Mouse (Mus musculus) liver, embryonic 12.5 days (tissue): ENCODE data around the gene Cldn22. TPM values are rescaled to one million over a fixed set of nuclear protein-coding genes. Genes with fewer than 3 reads are reported as not detected.
"Not testable (repeated sequence)": the region's sequence is repeated elsewhere in the genome, so short reads cannot be mapped to it uniquely, and the experiment has no call there.

Experiments used
- ATAC-seq: fragments of 200-750 bp; cut with Nextera tagmentation; 2 replicates; pipeline ENCODE4 v1.8.0; 2017; ENCODE audit warnings: moderate number of reproducible peaks, mild to moderate bottlenecking, moderate library complexity
- H3K27ac ChIP-seq: fragments of 300-500 bp; sonication (generic); 2 replicates; pipeline ENCODE4 v1.5.1; 2016; ENCODE audit warnings: mild to moderate bottlenecking
- H3K27me3 ChIP-seq: fragments of 300-500 bp; sonication (generic); replicated peaks from 2 replicates; pipeline ENCODE4 v1.6.1; 2016; ENCODE audit warnings: mild to moderate bottlenecking, moderate library complexity
- H3K36me3 ChIP-seq: fragments of 300-500 bp; sonication (generic); 2 replicates; pipeline ENCODE4 v1.6.1; 2016; ENCODE audit warnings: mild to moderate bottlenecking, moderate library complexity
- H3K4me1 ChIP-seq: fragments of 300-500 bp; sonication (generic); 2 replicates; pipeline ENCODE4 v1.6.1; 2016
- H3K4me2 ChIP-seq: fragments of 300-500 bp; sonication (generic); 2 replicates; pipeline ENCODE4 v1.6.1; 2016; ENCODE audit warnings: mild to moderate bottlenecking, moderate library complexity
- H3K4me3 ChIP-seq: fragments of 300-500 bp; sonication (generic); 2 replicates; pipeline ENCODE4 v1.5.1; 2016; ENCODE audit warnings: mild to moderate bottlenecking, moderate library complexity
- H3K9ac ChIP-seq: fragments of 300-500 bp; sonication (generic); 2 replicates; pipeline ENCODE4 v1.6.1; 2016; ENCODE audit warnings: mild to moderate bottlenecking, moderate library complexity
- H3K9me3 ChIP-seq: fragments of 300-500 bp; sonication (generic); replicated peaks from 2 replicates; pipeline ENCODE4 v1.6.1; 2016; ENCODE audit warnings: mild to moderate bottlenecking, moderate library complexity
- WGBS: fragments of 180-500 bp; shearing (Covaris S2); methylation state at CpG from one replicate; pipeline ENCODE4 v1.1.7; 2016; ENCODE audit not compliant: insufficient replicate concordance; 5-methylcytosine and 5-hydroxymethylcytosine counted together
- polyA plus RNA-seq: library from polyadenylated mRNA; unstranded; fragments of >200 nt; fragmentation: Nextera tagmentation; extraction: Ambion mirVana; gene quantifications from 2 replicates; pipeline ENCODE4 v1.2.1, GENCODE M21; 2016

The Cldn22 gene
- polyA plus RNA-seq, 1 experiment from 2014 or later = not detected

GRCm38 (mm10) chr8:47809970-47810665 is 14.2 kb upstream of the Cldn22 start:
- Histone ChIP-seq H3K9ac (no peak overlapping the region), H3K27me3 (no peaks in the 10 kb centered on the region), H3K27ac (no peak overlapping the region), H3K4me1 (no peaks in the 10 kb centered on the region), H3K9me3 (no peaks in the 10 kb centered on the region), H3K4me2 (no peak overlapping the region), H3K4me3 (no peak overlapping the region), H3K36me3 (no peaks in the 10 kb centered on the region)
- no peak for ATAC-seq
- WGBS = 70% methylated on average over 14 of the region's 14 CpGs

- WGBS = 64% methylated on average over 7 of the region's 7 CpGs
- Histone ChIP-seq H3K4me2 (no peak overlapping the region), H3K36me3 (no peaks in the 10 kb centered on the region), H3K4me1 (no peaks in the 10 kb centered on the region), H3K9ac (no peak overlapping the region), H3K27ac (no peak overlapping the region), H3K4me3 (no peak overlapping the region), H3K27me3 (no peaks in the 10 kb centered on the region), H3K9me3 (no peaks in the 10 kb centered on the region)
- ATAC-seq = no peak
Observed at GRCm38 (mm10) chr8:47810666-47811015, 13.6 kb upstream of the Cldn22 start.

GRCm38 (mm10) chr8:47811221-47811620 is 13.1 kb upstream of the Cldn22 start:
- Histone ChIP-seq H3K36me3 (no peaks in the 10 kb centered on the region), H3K4me1 (no peaks in the 10 kb centered on the region), H3K4me3 (no peak overlapping the region), H3K9ac (no peak overlapping the region), H3K9me3 (no peaks in the 10 kb centered on the region), H3K27me3 (no peaks in the 10 kb centered on the region), H3K27ac (no peak overlapping the region), H3K4me2 (no peak overlapping the region)
- WGBS = 76% methylated on average over 12 of the region's 12 CpGs
- no peak for ATAC-seq

- no peak overlapping the region for H3K9ac ChIP-seq
- 74% methylated on average over 8 of the region's 8 CpGs for WGBS
- no peak overlapping the region for H3K4me3 ChIP-seq
- ATAC-seq = no peak
- no peaks in the 10 kb centered on the region for H3K9me3 ChIP-seq
- no peaks in the 10 kb centered on the region for H3K4me1 ChIP-seq
- no peaks in the 10 kb centered on the region for H3K27me3 ChIP-seq
- H3K4me2 ChIP-seq = no peak overlapping the region
- H3K27ac ChIP-seq = no peak overlapping the region
- H3K36me3 ChIP-seq = no peaks in the 10 kb centered on the region
Observed at GRCm38 (mm10) chr8:47819034-47819433, 5.2 kb upstream of the Cldn22 start.

- H3K27ac ChIP-seq = no peak overlapping the region
- no peak overlapping the region for H3K4me2 ChIP-seq
- no peak overlapping the region for H3K9ac ChIP-seq
- no peaks in the 10 kb centered on the region for H3K9me3 ChIP-seq
- no peaks in the 10 kb centered on the region for H3K4me1 ChIP-seq
- H3K36me3 ChIP-seq = no peaks in the 10 kb centered on the region
- WGBS = 74% methylated on average over 20 of the region's 20 CpGs
- ATAC-seq = no peak
- no peaks in the 10 kb centered on the region for H3K27me3 ChIP-seq
- H3K4me3 ChIP-seq = no peak overlapping the region
Observed at GRCm38 (mm10) chr8:47820914-47821772, 3.1 kb upstream of the Cldn22 start.

GRCm38 (mm10) chr8:47821843-47822242 is 2.4 kb upstream of the Cldn22 start, which contains the start of gene Cldn24:
Gene Cldn24 (plus strand): TSS chr8:47822143.
- no peaks in the 10 kb centered on the region for H3K9me3 ChIP-seq
- H3K4me3 ChIP-seq = no peak within 1 kb of the TSS
- WGBS = 71% methylated on average over 6 of the region's 6 CpGs
- ATAC-seq = no peak
- H3K27ac ChIP-seq = no peak within 1 kb of the TSS
- no peak within 1 kb of the TSS for H3K4me2 ChIP-seq
- no peaks in the 10 kb centered on the region for H3K27me3 ChIP-seq
- H3K4me1 ChIP-seq = no peaks in the 10 kb centered on the region
- H3K36me3 ChIP-seq = no peaks in the 10 kb centered on the region
- no peak within 1 kb of the TSS for H3K9ac ChIP-seq

- WGBS = 67% methylated on average over 7 of the region's 9 CpGs
- H3K4me1 ChIP-seq, H3K9ac ChIP-seq, H3K27ac ChIP-seq, H3K36me3 ChIP-seq, H3K9me3 ChIP-seq, H3K4me2 ChIP-seq, H3K4me3 ChIP-seq, H3K27me3 ChIP-seq, ATAC-seq: not testable (repeated sequence)
Observed at GRCm38 (mm10) chr8:47822541-47822940, 1.7 kb upstream of the Cldn22 start.

- Histone ChIP-seq H3K36me3 (no peaks in the 10 kb centered on the region), H3K27me3 (no peaks in the 10 kb centered on the region), H3K4me1 (no peaks in the 10 kb centered on the region), H3K4me2 (no peak overlapping the region), H3K27ac (no peak overlapping the region), H3K4me3 (no peak overlapping the region), H3K9me3 (no peaks in the 10 kb centered on the region), H3K9ac (no peak overlapping the region)
- 64% methylated on average over 10 of the region's 10 CpGs for WGBS
- no peak for ATAC-seq
Observed at GRCm38 (mm10) chr8:47823777-47824176, 505 bp upstream of the Cldn22 start.

- no peak overlapping the region for H3K4me2 ChIP-seq
- H3K27me3 ChIP-seq = no peaks in the 10 kb centered on the region
- no peak for ATAC-seq
- H3K9ac ChIP-seq = no peak overlapping the region
- no peak overlapping the region for H3K27ac ChIP-seq
- H3K9me3 ChIP-seq = no peaks in the 10 kb centered on the region
- H3K4me3 ChIP-seq = no peak overlapping the region
- peaks cover 10% of the 10 kb centered on the region for H3K36me3 ChIP-seq
- 72% methylated on average over 5 of the region's 5 CpGs for WGBS
- H3K4me1 ChIP-seq = no peaks in the 10 kb centered on the region
Observed at GRCm38 (mm10) chr8:47825596-47825995, 1.3 kb downstream of the Cldn22 start.

GRCm38 (mm10) chr8:47826911-47827310 is 2.6 kb downstream of the Cldn22 start:
- Histone ChIP-seq H3K9me3 (no peaks in the 10 kb centered on the region), H3K27ac (no peak overlapping the region), H3K27me3 (no peaks in the 10 kb centered on the region), H3K36me3 (peaks cover 14% of the 10 kb centered on the region), H3K4me2 (no peak overlapping the region), H3K4me1 (no peaks in the 10 kb centered on the region), H3K9ac (no peak overlapping the region), H3K4me3 (no peak overlapping the region)
- WGBS = 86% methylated on average over 9 of the region's 9 CpGs
- no peak for ATAC-seq

- WGBS = 66% methylated on average over 6 of the region's 6 CpGs
- H3K36me3 ChIP-seq = peaks cover 21% of the 10 kb centered on the region
Observed at GRCm38 (mm10) chr8:47832616-47833015, 8.3 kb downstream of the Cldn22 start.

GRCm38 (mm10) chr8:47833944-47834343 is 9.7 kb downstream of the Cldn22 start:
- H3K4me1 ChIP-seq = no peaks in the 10 kb centered on the region
- H3K4me2 ChIP-seq = no peak overlapping the region
- no peak overlapping the region for H3K9ac ChIP-seq
- H3K27ac ChIP-seq = no peak overlapping the region
- no peak overlapping the region for H3K4me3 ChIP-seq
- no peaks in the 10 kb centered on the region for H3K27me3 ChIP-seq
- peaks cover 22% of the 10 kb centered on the region for H3K36me3 ChIP-seq
- ATAC-seq = no peak
- no peaks in the 10 kb centered on the region for H3K9me3 ChIP-seq
- WGBS = 74% methylated on average over 1 of the region's 1 CpGs

More at GRCm38 (mm10) chr8:47832616-47833015, 8.3 kb downstream of the Cldn22 start:
- Histone ChIP-seq H3K9ac (no peak overlapping the region), H3K9me3 (no peaks in the 10 kb centered on the region), H3K4me1 (no peaks in the 10 kb centered on the region), H3K4me2 (no peak overlapping the region), H3K4me3 (no peak overlapping the region), H3K27ac (no peak overlapping the region), H3K27me3 (no peaks in the 10 kb centered on the region)
- ATAC-seq = no peak
